Mouse (Mus musculus): Measurements from ENCODE around the gene Commd1. TPM values are rescaled to one million over a fixed set of nuclear protein-coding genes. Genes with fewer than 3 reads are reported as not detected.

Gene Commd1
- polyA plus RNA-seq, 1 experiment from 2014 or later, result 332 TPM

DNA sequence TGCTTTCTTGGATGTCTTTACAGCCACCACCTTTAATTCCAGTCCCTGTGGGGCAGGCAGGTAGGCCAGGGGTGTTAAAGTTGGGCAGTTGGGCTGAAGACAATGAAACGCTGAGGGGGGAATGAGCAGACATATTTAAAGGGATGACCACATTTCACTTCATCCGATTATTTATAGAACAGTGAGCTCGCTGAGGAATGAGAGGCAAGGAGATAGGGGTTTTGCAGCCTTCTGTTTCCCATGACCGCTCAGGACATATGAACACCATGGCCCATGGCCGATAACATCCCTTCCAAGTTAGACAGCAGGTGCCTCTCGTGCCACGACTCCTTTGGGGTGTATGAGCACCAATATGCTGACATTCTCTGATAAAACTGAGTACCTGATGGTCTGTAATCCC lies 70.4 kb downstream of the Commd1 start:
- Histone ChIP-seq H3K4me2 (replicated peaks) (no peak overlapping the region), H3K4me3 (replicated peaks) (no peak overlapping the region), H3K9ac (no peak overlapping the region), H3K4me1 (no peaks in the 10 kb centered on the region), H3K27me3 (no peaks in the 10 kb centered on the region), H3K9me3 (replicated peaks) (no peaks in the 10 kb centered on the region), H3K36me3 (no peaks in the 10 kb centered on the region), H3K27ac (replicated peaks) (no peak overlapping the region)
- WGBS, result 90% methylated on average over 7 of the region's 7 CpGs
- ATAC-seq (ENCODE audit: insufficient number of reproducible peaks, low FRiP score, low TSS enrichment, low read depth), result no peak

DNA sequence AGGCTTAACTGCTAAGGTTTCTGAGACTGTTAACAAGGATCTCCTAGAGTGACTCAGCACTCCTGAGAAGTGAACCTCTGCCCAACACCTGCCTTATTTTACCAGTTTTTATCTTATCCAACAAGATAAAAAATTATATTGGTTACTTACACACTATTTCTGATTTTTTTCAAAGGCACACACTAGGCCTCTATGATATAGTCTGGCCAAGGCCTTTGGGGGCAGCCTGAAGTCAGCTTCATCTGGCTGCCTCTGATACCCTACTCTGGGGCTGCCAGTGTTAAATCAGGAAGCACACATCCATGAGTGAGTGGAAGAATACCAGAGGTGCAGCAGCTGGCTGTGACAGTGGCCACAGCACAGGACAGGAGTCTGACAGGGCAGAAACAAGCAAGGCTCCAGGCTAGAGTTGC lies 75.7 kb downstream of the Commd1 start:
- Histone ChIP-seq H3K27me3 (no peaks in the 10 kb centered on the region), H3K27ac (replicated peaks) (no peak overlapping the region), H3K9ac (no peak overlapping the region), H3K4me2 (replicated peaks) (no peak overlapping the region), H3K9me3 (replicated peaks) (no peaks in the 10 kb centered on the region), H3K36me3 (no peaks in the 10 kb centered on the region), H3K4me1 (no peaks in the 10 kb centered on the region), H3K4me3 (replicated peaks) (no peak overlapping the region)
- no peak for ATAC-seq (ENCODE audit: insufficient number of reproducible peaks, low FRiP score, low TSS enrichment, low read depth)

DNA sequence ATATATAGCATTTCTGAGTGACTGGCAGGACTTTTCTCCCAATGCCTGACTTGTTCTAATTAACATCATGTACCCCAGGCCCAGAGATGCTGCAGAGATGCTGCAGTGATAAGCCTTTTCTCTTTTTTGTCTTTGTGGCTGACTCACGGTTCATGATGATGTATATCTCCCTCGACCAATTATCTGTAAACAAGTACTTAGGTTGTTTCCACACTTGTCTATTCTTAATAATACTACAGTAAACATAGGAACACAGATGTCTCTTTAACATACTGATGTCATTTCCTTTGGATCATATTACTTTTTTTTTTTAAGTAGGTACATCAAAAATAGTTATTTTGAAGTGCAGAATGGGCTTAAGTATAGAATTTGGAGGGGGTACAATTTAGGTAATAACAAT lies 79.3 kb downstream of the Commd1 start:
- Histone ChIP-seq H3K27ac (replicated peaks) (no peak overlapping the region), H3K27me3 (no peaks in the 10 kb centered on the region), H3K36me3 (peaks cover 6% of the 10 kb centered on the region; the same call in 1 of the 2 replicates), H3K4me2 (replicated peaks) (no peak overlapping the region), H3K9me3 (replicated peaks) (no peaks in the 10 kb centered on the region), H3K4me1 (no peaks in the 10 kb centered on the region), H3K4me3 (replicated peaks) (no peak overlapping the region), H3K9ac (no peak overlapping the region)
- 67% methylated on average over 2 of the region's 2 CpGs for WGBS
- ATAC-seq (ENCODE audit: insufficient number of reproducible peaks, low FRiP score, low TSS enrichment, low read depth), result no peak

DNA sequence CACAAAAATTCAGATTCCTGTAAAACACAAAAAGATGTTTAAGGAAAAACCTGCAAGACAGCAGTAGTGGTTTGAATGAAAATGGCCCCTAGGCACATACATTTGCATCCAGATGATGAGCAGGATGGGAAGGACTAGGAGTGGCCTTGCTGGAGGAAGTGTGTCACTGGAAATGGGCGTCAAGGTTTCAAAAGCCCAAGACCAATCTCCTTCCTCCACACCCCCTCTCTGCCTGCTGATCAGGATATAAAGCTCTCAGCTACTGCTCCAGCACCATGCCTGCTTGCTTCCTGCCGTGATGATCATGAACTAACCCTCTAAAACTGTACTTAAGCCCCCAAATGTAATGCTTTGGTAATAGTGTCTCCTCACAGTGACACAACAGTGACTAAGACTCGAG lies 82.1 kb downstream of the Commd1 start:
- Histone ChIP-seq H3K36me3 (peaks cover 7% of the 10 kb centered on the region; the same call in 1 of the 2 replicates), H3K4me2 (replicated peaks) (no peak overlapping the region), H3K9ac (no peak overlapping the region), H3K4me1 (no peaks in the 10 kb centered on the region), H3K27me3 (no peaks in the 10 kb centered on the region), H3K9me3 (replicated peaks) (no peaks in the 10 kb centered on the region), H3K27ac (replicated peaks) (no peak overlapping the region), H3K4me3 (replicated peaks) (no peak overlapping the region)
- 82% methylated on average over 3 of the region's 3 CpGs for WGBS
- no peak for ATAC-seq (ENCODE audit: insufficient number of reproducible peaks, low FRiP score, low TSS enrichment, low read depth)

DNA sequence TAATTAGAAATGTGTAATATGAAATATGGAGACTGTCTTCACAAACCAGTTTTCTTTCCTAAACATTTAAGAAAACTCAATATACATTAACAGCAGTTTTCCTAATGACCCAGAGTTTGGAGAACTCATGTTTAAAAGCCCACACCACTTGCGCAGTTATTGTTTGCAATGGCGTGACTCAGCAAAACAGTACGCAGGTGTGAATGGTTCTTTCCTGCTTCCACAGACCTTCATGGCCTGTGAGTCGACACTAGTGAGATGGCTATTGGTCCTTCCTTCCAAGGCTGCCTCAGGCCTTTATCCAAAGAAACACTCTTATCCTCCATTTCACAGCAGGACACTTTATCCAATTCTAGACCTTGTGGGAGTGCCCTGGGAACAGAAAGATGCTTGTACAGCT lies 84.5 kb downstream of the Commd1 start:
- ATAC-seq (ENCODE audit: insufficient number of reproducible peaks, low FRiP score, low TSS enrichment, low read depth), result no peak
- Histone ChIP-seq H3K4me2 (replicated peaks) (no peak overlapping the region), H3K36me3 (peaks cover 7% of the 10 kb centered on the region; the same call in 1 of the 2 replicates), H3K27ac (replicated peaks) (no peak overlapping the region), H3K9me3 (replicated peaks) (no peaks in the 10 kb centered on the region), H3K9ac (no peak overlapping the region), H3K4me3 (replicated peaks) (no peak overlapping the region), H3K4me1 (no peaks in the 10 kb centered on the region), H3K27me3 (no peaks in the 10 kb centered on the region)
- WGBS, result 95% methylated on average over 4 of the region's 4 CpGs

DNA sequence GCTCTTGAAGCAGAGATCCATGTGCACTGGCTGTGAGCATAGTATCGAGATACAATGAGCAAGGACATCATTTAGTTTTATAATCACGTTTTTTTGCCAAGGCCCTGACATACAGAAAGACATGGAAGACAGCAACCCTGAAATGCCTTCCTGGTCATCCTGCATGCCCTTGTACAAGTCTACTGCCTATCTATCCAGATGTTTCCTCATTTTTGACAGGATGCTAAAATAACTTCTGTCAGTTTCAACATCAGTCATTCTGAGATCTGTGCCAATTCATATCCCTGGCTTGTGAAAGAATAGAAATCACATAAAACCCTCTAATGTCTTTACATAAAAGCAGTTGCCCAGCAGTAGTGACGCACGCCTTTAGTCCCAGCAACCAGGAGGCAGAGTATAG lies 85.1 kb downstream of the Commd1 start:
- H3K4me2 ChIP-seq (replicated peaks), result no peak overlapping the region
- H3K36me3 ChIP-seq, result peaks cover 7% of the 10 kb centered on the region; the same call in 1 of the 2 replicates
- 91% methylated on average over 4 of the region's 4 CpGs for WGBS
- no peak overlapping the region for H3K27ac ChIP-seq (replicated peaks)
- ATAC-seq (ENCODE audit: insufficient number of reproducible peaks, low FRiP score, low TSS enrichment, low read depth), result no peak
- H3K27me3 ChIP-seq, result no peaks in the 10 kb centered on the region
- H3K4me3 ChIP-seq (replicated peaks), result no peak overlapping the region
- no peak overlapping the region for H3K9ac ChIP-seq
- no peaks in the 10 kb centered on the region for H3K9me3 ChIP-seq (replicated peaks)
- no peaks in the 10 kb centered on the region for H3K4me1 ChIP-seq

DNA sequence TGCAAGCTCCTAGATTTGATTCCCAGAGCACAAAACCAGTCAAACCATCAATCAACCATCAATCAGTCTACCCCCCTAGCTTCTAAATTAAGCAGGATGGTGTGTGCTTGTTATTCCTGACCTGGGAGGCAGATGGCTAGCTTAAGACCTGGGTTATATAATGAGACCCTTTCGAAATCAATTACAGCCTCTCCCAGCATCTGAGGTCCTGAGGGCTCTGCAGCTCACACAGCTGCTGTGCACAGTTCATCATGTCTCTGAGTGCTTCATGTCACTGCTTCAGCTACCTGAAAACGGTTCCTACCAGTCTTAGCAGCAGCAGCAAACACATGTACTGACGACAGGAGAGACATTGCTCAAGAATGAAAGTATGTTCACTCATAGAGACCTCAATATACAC lies 89.1 kb downstream of the Commd1 start:
- no peak overlapping the region for H3K27ac ChIP-seq (replicated peaks)
- H3K9ac ChIP-seq, result no peak overlapping the region
- WGBS, result 48% methylated on average over 3 of the region's 3 CpGs
- H3K4me2 ChIP-seq (replicated peaks), result no peak overlapping the region
- H3K27me3 ChIP-seq, result no peaks in the 10 kb centered on the region
- H3K9me3 ChIP-seq (replicated peaks), result no peaks in the 10 kb centered on the region
- H3K4me3 ChIP-seq (replicated peaks), result no peak overlapping the region
- H3K36me3 ChIP-seq, result peaks cover 2% of the 10 kb centered on the region; the same call in 1 of the 2 replicates
- no peaks in the 10 kb centered on the region for H3K4me1 ChIP-seq
- ATAC-seq (ENCODE audit: insufficient number of reproducible peaks, low FRiP score, low TSS enrichment, low read depth), result no peak

DNA sequence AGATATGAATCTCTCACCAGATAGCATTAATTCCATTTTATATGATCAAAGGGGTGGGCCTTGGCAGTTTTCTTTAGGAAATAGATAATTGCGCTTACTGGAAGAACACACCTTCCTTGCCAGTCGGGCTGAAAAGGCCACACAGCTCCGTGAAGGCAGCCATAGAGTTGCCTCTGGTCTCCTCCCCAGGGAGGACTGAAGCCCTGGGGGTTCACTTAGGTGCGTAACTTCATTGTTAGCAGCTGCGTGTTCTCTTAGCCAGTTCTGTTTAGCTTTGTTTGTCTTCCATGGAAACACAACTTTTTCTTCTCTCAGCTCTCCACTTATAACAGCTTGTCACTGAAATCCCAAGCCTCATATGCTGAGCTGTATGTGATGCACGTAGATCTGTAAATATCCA lies 89.7 kb downstream of the Commd1 start:
- no peak overlapping the region for H3K9ac ChIP-seq
- no peak overlapping the region for H3K4me2 ChIP-seq (replicated peaks)
- no peak overlapping the region for H3K27ac ChIP-seq (replicated peaks)
- no peaks in the 10 kb centered on the region for H3K9me3 ChIP-seq (replicated peaks)
- H3K27me3 ChIP-seq, result no peaks in the 10 kb centered on the region
- WGBS, result 54% methylated on average over 6 of the region's 6 CpGs
- ATAC-seq (ENCODE audit: insufficient number of reproducible peaks, low FRiP score, low TSS enrichment, low read depth), result peak; percentile 34; the same call in 1 of the 2 replicates
- no peak overlapping the region for H3K4me3 ChIP-seq (replicated peaks)
- no peaks in the 10 kb centered on the region for H3K4me1 ChIP-seq
- H3K36me3 ChIP-seq, result no peaks in the 10 kb centered on the region

DNA sequence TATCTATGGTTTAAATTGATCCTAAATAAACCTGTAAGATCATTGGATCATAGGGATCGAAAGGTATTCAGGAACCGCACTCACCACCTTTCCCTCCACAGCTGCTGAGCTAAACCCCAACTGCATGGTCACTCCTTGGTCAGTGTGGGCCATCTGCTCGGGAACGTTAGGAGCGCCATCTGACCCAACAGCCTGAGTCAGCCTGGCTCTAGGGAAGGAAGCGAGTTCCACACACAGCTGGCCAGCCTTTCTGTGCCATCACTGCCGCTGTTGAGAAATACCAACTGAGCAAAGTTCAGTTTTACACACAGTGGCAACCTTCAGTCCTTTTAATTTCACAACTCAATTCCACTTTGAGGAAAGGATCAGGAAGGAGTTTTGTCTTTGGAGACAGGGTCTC lies 90.3 kb downstream of the Commd1 start:
- no peaks in the 10 kb centered on the region for H3K9me3 ChIP-seq (replicated peaks)
- no peak overlapping the region for H3K4me2 ChIP-seq (replicated peaks)
- no peak overlapping the region for H3K27ac ChIP-seq (replicated peaks)
- ATAC-seq (ENCODE audit: insufficient number of reproducible peaks, low FRiP score, low TSS enrichment, low read depth), result no peak
- no peaks in the 10 kb centered on the region for H3K27me3 ChIP-seq
- no peaks in the 10 kb centered on the region for H3K36me3 ChIP-seq
- H3K9ac ChIP-seq, result no peak overlapping the region
- no peak overlapping the region for H3K4me3 ChIP-seq (replicated peaks)
- WGBS, result 90% methylated on average over 7 of the region's 7 CpGs
- H3K4me1 ChIP-seq, result no peaks in the 10 kb centered on the region

DNA sequence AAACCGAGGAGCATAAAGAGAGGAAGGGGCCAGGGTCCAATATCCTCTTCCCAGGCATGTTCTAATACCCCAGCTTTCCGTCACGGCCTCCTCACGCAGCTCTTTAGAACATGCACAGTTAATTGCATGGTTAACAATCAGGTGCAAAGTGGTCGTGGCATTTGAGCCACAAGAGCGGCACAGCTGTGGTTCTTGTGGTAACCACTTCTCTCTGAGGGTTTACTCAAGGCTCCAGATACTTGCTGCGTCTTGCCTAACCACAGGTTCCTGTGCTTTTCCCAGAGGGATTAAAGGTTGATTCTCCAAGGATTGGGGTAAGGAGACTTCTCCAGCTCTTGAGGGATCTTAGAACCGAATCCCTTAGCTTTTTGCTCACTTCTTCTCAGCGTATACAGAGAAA lies 90.9 kb downstream of the Commd1 start:
- H3K36me3 ChIP-seq, result no peaks in the 10 kb centered on the region
- no peak overlapping the region for H3K4me2 ChIP-seq (replicated peaks)
- H3K9me3 ChIP-seq (replicated peaks), result no peaks in the 10 kb centered on the region
- WGBS, result 60% methylated on average over 9 of the region's 9 CpGs
- no peak overlapping the region for H3K9ac ChIP-seq
- H3K27me3 ChIP-seq, result no peaks in the 10 kb centered on the region
- no peaks in the 10 kb centered on the region for H3K4me1 ChIP-seq
- no peak overlapping the region for H3K4me3 ChIP-seq (replicated peaks)
- no peak overlapping the region for H3K27ac ChIP-seq (replicated peaks)
- ATAC-seq (ENCODE audit: insufficient number of reproducible peaks, low FRiP score, low TSS enrichment, low read depth), result 0 out of 2 replicates have a peak, but pooled peaks have one; percentile 15

DNA sequence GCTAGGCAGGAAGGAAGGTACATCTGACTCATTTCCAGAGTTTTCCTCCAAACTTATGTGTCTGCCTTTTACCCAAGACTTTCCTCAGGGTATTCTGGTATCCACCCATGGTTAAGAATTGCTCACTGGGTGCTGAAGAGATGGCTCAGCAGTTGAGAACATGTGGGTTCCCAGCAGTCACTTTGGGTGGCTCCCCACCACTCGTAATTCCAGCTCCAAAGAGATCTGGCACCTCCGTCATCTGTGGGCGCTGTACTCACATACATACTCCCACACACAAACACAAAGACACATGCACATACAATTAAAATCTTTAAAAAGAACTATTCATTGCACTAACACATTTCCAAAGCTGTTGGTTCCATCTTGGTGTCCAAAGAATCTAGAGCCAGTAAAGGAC lies 93.0 kb downstream of the Commd1 start:
- H3K27ac ChIP-seq (replicated peaks), result no peak overlapping the region
- no peak overlapping the region for H3K9ac ChIP-seq
- no peak for ATAC-seq (ENCODE audit: insufficient number of reproducible peaks, low FRiP score, low TSS enrichment, low read depth)
- no peaks in the 10 kb centered on the region for H3K27me3 ChIP-seq
- no peaks in the 10 kb centered on the region for H3K9me3 ChIP-seq (replicated peaks)
- no peaks in the 10 kb centered on the region for H3K36me3 ChIP-seq
- H3K4me3 ChIP-seq (replicated peaks), result no peak overlapping the region
- no peak overlapping the region for H3K4me2 ChIP-seq (replicated peaks)
- no peaks in the 10 kb centered on the region for H3K4me1 ChIP-seq
- 86% methylated on average over 3 of the region's 3 CpGs for WGBS

DNA sequence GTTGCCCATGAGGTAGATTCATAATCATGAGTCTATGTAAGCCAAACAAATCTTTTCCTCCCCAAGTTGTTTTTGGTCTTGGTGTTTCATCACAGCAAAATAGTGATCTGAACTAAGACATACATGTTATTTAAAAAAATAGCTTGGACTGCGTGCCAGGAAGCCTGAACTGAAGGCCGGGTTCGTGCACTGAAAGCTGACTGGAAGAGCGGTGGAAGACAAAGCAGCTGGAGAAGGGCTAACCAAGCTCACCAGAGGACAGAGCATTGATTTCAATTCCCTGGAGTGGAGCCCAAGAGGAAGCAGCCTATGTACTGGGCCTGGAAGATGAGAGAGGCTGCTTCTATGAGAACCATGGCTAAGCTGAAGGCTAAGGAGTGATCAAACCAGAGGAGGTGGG lies 95.2 kb downstream of the Commd1 start:
- no peak overlapping the region for H3K27ac ChIP-seq (replicated peaks)
- H3K4me3 ChIP-seq (replicated peaks), result no peak overlapping the region
- H3K36me3 ChIP-seq, result no peaks in the 10 kb centered on the region
- ATAC-seq (ENCODE audit: insufficient number of reproducible peaks, low FRiP score, low TSS enrichment, low read depth), result no peak
- 87% methylated on average over 4 of the region's 4 CpGs for WGBS
- no peak overlapping the region for H3K9ac ChIP-seq
- no peaks in the 10 kb centered on the region for H3K27me3 ChIP-seq
- H3K4me2 ChIP-seq (replicated peaks), result no peak overlapping the region
- H3K4me1 ChIP-seq, result no peaks in the 10 kb centered on the region
- no peaks in the 10 kb centered on the region for H3K9me3 ChIP-seq (replicated peaks)

Data from embryonic facial prominence, embryonic 15.5 days (tissue).